Mouse (Mus musculus) hindbrain, embryonic 15.5 days (tissue): ENCODE data around the gene A830031A19Rik. TPM values are rescaled to one million over a fixed set of nuclear protein-coding genes. Genes with fewer than 3 reads are reported as not detected.
A peak's percentile ranks its signal among the peaks of the same experiment; 100 is the strongest.

Source experiments
- ATAC-seq: fragments of 200-750 bp; cut with Nextera tagmentation; 2 replicates; pipeline ENCODE4 v1.8.0; 2017; ENCODE audit warnings: low read depth, moderate number of reproducible peaks, moderate TSS enrichment; ENCODE audit not compliant: low FRiP score
- H3K27ac ChIP-seq: fragments of 300-500 bp; sonication (generic); replicated peaks from 2 replicates; pipeline ENCODE4 v1.5.1; 2015; ENCODE audit warnings: mild to moderate bottlenecking, inconsistent platforms
- H3K27me3 ChIP-seq: fragments of 300-500 bp; sonication (generic); 2 replicates; pipeline ENCODE4 v1.6.1; 2015; ENCODE audit warnings: control low read depth, inconsistent platforms
- H3K36me3 ChIP-seq: fragments of 300-500 bp; sonication (generic); 2 replicates; pipeline ENCODE4 v1.6.1; 2015; ENCODE audit warnings: control low read depth, inconsistent platforms
- H3K4me1 ChIP-seq: fragments of 300-500 bp; sonication (generic); replicated peaks from 2 replicates; pipeline ENCODE4 v1.6.1; 2015; ENCODE audit warnings: control low read depth, inconsistent platforms
- H3K4me2 ChIP-seq: fragments of 300-500 bp; sonication (generic); 2 replicates; pipeline ENCODE4 v1.6.1; 2015; ENCODE audit warnings: moderate library complexity, mild to moderate bottlenecking, inconsistent platforms
- H3K4me3 ChIP-seq: fragments of 300-500 bp; sonication (generic); 2 replicates; pipeline ENCODE4 v1.5.1; 2015; ENCODE audit warnings: mild to moderate bottlenecking, inconsistent platforms
- H3K9ac ChIP-seq: fragments of 300-500 bp; sonication (generic); 2 replicates; pipeline ENCODE4 v1.6.1; 2015; ENCODE audit warnings: inconsistent platforms
- H3K9me3 ChIP-seq: fragments of 300-500 bp; sonication (generic); 2 replicates; pipeline ENCODE4 v1.6.1; 2016; ENCODE audit warnings: control low read depth, inconsistent platforms
- WGBS: fragments of 180-500 bp; shearing (Covaris S2); methylation state at CpG from one replicate; pipeline ENCODE4 v1.1.7; 2015; 5-methylcytosine and 5-hydroxymethylcytosine counted together
- polyA plus RNA-seq: library from polyadenylated mRNA; unstranded; fragments of >200 nt; fragmentation: Nextera tagmentation; extraction: Ambion mirVana; gene quantifications from 2 replicates; pipeline ENCODE4 v1.2.1, GENCODE M21; 2015

Gene A830031A19Rik
- polyA plus RNA-seq, 1 experiment from 2014 or later = not detected

GRCm38 (mm10) chr11:24081687-24082384, 7.0 kb upstream of the A830031A19Rik start:
- 0 out of 2 replicates have a peak, but pooled peaks have one; percentile 13 for ATAC-seq
- peaks cover 6% of the 10 kb centered on the region; the same call in 1 of the 2 replicates for H3K36me3 ChIP-seq
- H3K27me3 ChIP-seq = no peaks in the 10 kb centered on the region
- 0% methylated on average over 42 of the region's 43 CpGs for WGBS
- H3K9ac ChIP-seq = peak overlapping the region; percentile 86
- peak overlapping the region; percentile 76 for H3K4me3 ChIP-seq
- peaks cover 40% of the 10 kb centered on the region for H3K4me1 ChIP-seq
- peak overlapping the region; percentile 96 for H3K27ac ChIP-seq
- H3K4me2 ChIP-seq = peak overlapping the region; percentile 93
- H3K9me3 ChIP-seq = no peaks in the 10 kb centered on the region

GRCm38 (mm10) chr11:24081016-24081686, 6.3 kb upstream of the A830031A19Rik start:
- ATAC-seq = peak; percentile 65
- H3K27ac ChIP-seq = peak overlapping the region; percentile 96
- no peaks in the 10 kb centered on the region for H3K9me3 ChIP-seq
- H3K4me1 ChIP-seq = peaks cover 34% of the 10 kb centered on the region
- peak overlapping the region; percentile 76 for H3K4me3 ChIP-seq
- H3K27me3 ChIP-seq = no peaks in the 10 kb centered on the region
- peak overlapping the region; percentile 86 for H3K9ac ChIP-seq
- H3K4me2 ChIP-seq = peak overlapping the region; percentile 93
- peaks cover 6% of the 10 kb centered on the region; the same call in 1 of the 2 replicates for H3K36me3 ChIP-seq
- WGBS = under 1% methylated on average over 35 of the region's 35 CpGs

- WGBS = under 1% methylated on average over 30 of the region's 30 CpGs
- H3K4me1 ChIP-seq = peaks cover 28% of the 10 kb centered on the region
These were observed 5.7 kb upstream of the A830031A19Rik start for GRCm38 (mm10) chr11:24080541-24080940.

GRCm38 (mm10) chr11:24079392-24080391, 4.8 kb upstream of the A830031A19Rik start:
- Histone ChIP-seq H3K9ac (peak overlapping the region; percentile 86), H3K4me1 (peaks cover 26% of the 10 kb centered on the region), H3K4me3 (peak overlapping the region; percentile 76), H3K4me2 (peak overlapping the region; percentile 93), H3K36me3 (no peaks in the 10 kb centered on the region), H3K9me3 (no peaks in the 10 kb centered on the region), H3K27me3 (no peaks in the 10 kb centered on the region), H3K27ac (peak overlapping the region; percentile 96)
- ATAC-seq = no peak
- under 1% methylated on average over 43 of the region's 43 CpGs for WGBS

More at GRCm38 (mm10) chr11:24080541-24080940, 5.7 kb upstream of the A830031A19Rik start:
- Histone ChIP-seq H3K4me2 (peak overlapping the region; percentile 93), H3K9ac (peak overlapping the region; percentile 86), H3K36me3 (0 out of 2 replicates have a peak, but pooled peaks cover under 1% of the 10 kb centered on the region), H3K27me3 (no peaks in the 10 kb centered on the region), H3K4me3 (peak overlapping the region; percentile 76), H3K9me3 (no peaks in the 10 kb centered on the region), H3K27ac (peak overlapping the region; percentile 96)
- ATAC-seq = peak; percentile 42

- H3K9ac ChIP-seq = peak overlapping the region; percentile 86
- under 1% methylated on average over 38 of the region's 38 CpGs for WGBS
- ATAC-seq = no peak
These were observed 4.0 kb upstream of the A830031A19Rik start for GRCm38 (mm10) chr11:24078706-24079316.

GRCm38 (mm10) chr11:24077795-24078705, 3.2 kb upstream of the A830031A19Rik start, which contains the start of gene Bcl11a:
Gene Bcl11a (plus strand): TSS chr11:24078056.
- peak within 1 kb of the TSS; percentile 96 for H3K27ac ChIP-seq
- H3K4me2 ChIP-seq = peak within 1 kb of the TSS; percentile 93
- H3K9ac ChIP-seq = peak within 1 kb of the TSS; percentile 86
- H3K27me3 ChIP-seq = 0 out of 2 replicates have a peak, but pooled peaks cover 2% of the 10 kb centered on the region
- WGBS = under 1% methylated on average over 38 of the region's 51 CpGs
- ATAC-seq = peak; percentile 63
- H3K36me3 ChIP-seq = no peaks in the 10 kb centered on the region
- H3K4me3 ChIP-seq = peak within 1 kb of the TSS; percentile 76
- H3K9me3 ChIP-seq = no peaks in the 10 kb centered on the region
- peaks cover 24% of the 10 kb centered on the region for H3K4me1 ChIP-seq

More at GRCm38 (mm10) chr11:24078706-24079316, 4.0 kb upstream of the A830031A19Rik start:
- Histone ChIP-seq H3K27ac (peak overlapping the region; percentile 96), H3K4me2 (peak overlapping the region; percentile 93), H3K4me1 (peaks cover 27% of the 10 kb centered on the region), H3K27me3 (no peaks in the 10 kb centered on the region), H3K4me3 (peak overlapping the region; percentile 76), H3K9me3 (no peaks in the 10 kb centered on the region), H3K36me3 (no peaks in the 10 kb centered on the region)

GRCm38 (mm10) chr11:24076821-24077730, 2.2 kb upstream of the A830031A19Rik start:
- H3K27ac ChIP-seq = peak overlapping the region; percentile 96
- peak overlapping the region; percentile 76 for H3K4me3 ChIP-seq
- H3K9me3 ChIP-seq = no peaks in the 10 kb centered on the region
- 0 out of 2 replicates have a peak, but pooled peaks cover 3% of the 10 kb centered on the region for H3K27me3 ChIP-seq
- H3K9ac ChIP-seq = peak overlapping the region; percentile 86
- H3K4me1 ChIP-seq = peaks cover 20% of the 10 kb centered on the region
- H3K36me3 ChIP-seq = no peaks in the 10 kb centered on the region
- under 1% methylated on average over 59 of the region's 59 CpGs for WGBS
- ATAC-seq = peak; percentile 35
- peak overlapping the region; percentile 93 for H3K4me2 ChIP-seq

- peak overlapping the region; percentile 96 for H3K27ac ChIP-seq
- peak overlapping the region; percentile 86 for H3K9ac ChIP-seq
- H3K4me2 ChIP-seq = peak overlapping the region; percentile 93
- peak; percentile 36 for ATAC-seq
- 0 out of 2 replicates have a peak, but pooled peaks cover 3% of the 10 kb centered on the region for H3K27me3 ChIP-seq
- peaks cover 17% of the 10 kb centered on the region for H3K4me1 ChIP-seq
- 0% methylated on average over 32 of the region's 32 CpGs for WGBS
- H3K9me3 ChIP-seq = no peaks in the 10 kb centered on the region
- H3K36me3 ChIP-seq = no peaks in the 10 kb centered on the region
- peak overlapping the region; percentile 76 for H3K4me3 ChIP-seq
These were observed 1.3 kb upstream of the A830031A19Rik start for GRCm38 (mm10) chr11:24076127-24076650.

GRCm38 (mm10) chr11:24075486-24076126, 752 bp upstream of the A830031A19Rik start:
- no peaks in the 10 kb centered on the region for H3K36me3 ChIP-seq

More at GRCm38 (mm10) chr11:24075486-24076126, 752 bp upstream of the A830031A19Rik start:
- Histone ChIP-seq H3K9ac (peak overlapping the region; percentile 86), H3K27ac (peak overlapping the region; percentile 96), H3K4me1 (peaks cover 17% of the 10 kb centered on the region), H3K27me3 (0 out of 2 replicates have a peak, but pooled peaks cover 3% of the 10 kb centered on the region), H3K9me3 (no peaks in the 10 kb centered on the region), H3K4me2 (peak overlapping the region; percentile 93), H3K4me3 (peak overlapping the region; percentile 76)
- 2% methylated on average over 17 of the region's 17 CpGs for WGBS
- no peak for ATAC-seq
